Mouse (Mus musculus) cerebellum, adult 2 months (tissue): Measurements from ENCODE around the gene Myadml2. TPM values are rescaled to one million over a fixed set of nuclear protein-coding genes. Genes with fewer than 3 reads are reported as not detected.

Experiments used
- DNase-seq, 2 experiments: peaks; one replicate each; pipeline ENCODE4 v3.0.0; 2021
- H3K27ac ChIP-seq: fragments of 200-500 bp; 2 replicates; pipeline ENCODE4 v1.5.1; 2012; ENCODE audit warnings: low read length, control low read depth, inconsistent platforms; ENCODE audit not compliant: insufficient read depth
- H3K27me3 ChIP-seq: fragments of 200-500 bp; 2 replicates; pipeline ENCODE4 v1.6.1; 2012; ENCODE audit warnings: inconsistent platforms, mild to moderate bottlenecking, low read length, moderate library complexity; ENCODE audit not compliant: control insufficient read depth, insufficient read depth
- H3K4me1 ChIP-seq: fragments of 200-500 bp; 2 replicates; pipeline ENCODE4 v1.6.1; 2011; ENCODE audit warnings: low read length; ENCODE audit not compliant: control insufficient read depth, insufficient read depth
- H3K4me3 ChIP-seq: fragments of 200-500 bp; replicated peaks from 2 replicates; pipeline ENCODE3; 2011; ENCODE audit warnings: mild to moderate bottlenecking, low read depth, low read length, control low read depth; ENCODE audit not compliant: insufficient read depth
- CTCF ChIP-seq: fragments of 200-500 bp; IDR thresholded peaks from 2 replicates; pipeline ENCODE4 v1.5.1; 2011; ENCODE audit warnings: low read depth, mild to moderate bottlenecking, control low read depth, low read length, moderate library complexity, borderline replicate concordance; ENCODE audit not compliant: insufficient read depth
- POLR2A ChIP-seq: fragments of 200-500 bp; IDR thresholded peaks from 2 replicates; pipeline ENCODE4 v1.6.1; 2011; ENCODE audit warnings: low read length, control low read depth, borderline replicate concordance; ENCODE audit not compliant: insufficient read depth
- WGBS: fragments of 180-500 bp; shearing (Covaris S2); methylation state at CpG from one replicate; pipeline ENCODE4 v1.1.7; 2018; 5-methylcytosine and 5-hydroxymethylcytosine counted together
- polyA plus RNA-seq: library from polyadenylated mRNA; depleted of rRNA; stranded (reverse); fragments of >200 nt; gene quantifications from 2 replicates; pipeline ENCODE4 v1.2.3, GENCODE M21; 2012

The Myadml2 gene
- polyA plus RNA-seq, 1 experiment = 4.5 TPM

DNA sequence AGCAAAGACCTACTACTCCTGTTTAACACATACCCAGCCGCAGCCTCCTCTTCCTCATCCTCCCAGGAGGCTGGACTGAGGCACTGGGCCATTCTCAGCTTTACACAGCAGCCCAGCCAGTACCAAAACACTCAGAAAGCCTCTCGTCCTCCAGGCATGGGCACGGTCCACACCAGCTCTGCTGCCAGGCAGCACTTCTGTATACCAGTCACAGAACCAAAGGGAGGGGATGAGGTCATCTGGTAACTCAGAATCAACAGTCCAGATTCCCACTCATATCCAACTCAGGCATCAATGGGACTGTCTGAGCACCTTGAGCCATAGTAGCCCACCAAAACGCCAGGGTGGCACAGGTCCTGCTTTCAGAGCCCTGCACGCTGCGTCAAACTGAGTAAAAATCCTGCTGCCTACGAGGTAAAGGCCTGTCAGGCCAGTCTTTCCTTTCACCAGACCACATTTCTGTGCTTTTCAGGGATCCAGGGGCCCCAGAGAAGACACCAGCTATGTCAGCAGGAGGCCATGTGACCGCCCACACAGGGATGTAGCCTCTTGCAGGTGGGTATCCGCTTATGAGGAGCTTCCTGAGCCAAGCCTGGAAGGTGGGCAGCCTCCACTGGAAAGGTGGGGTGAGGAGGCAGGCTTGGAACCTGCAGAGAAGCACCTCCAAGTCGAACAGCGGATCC is 21.0 kb downstream of the Myadml2 start:
- no peak overlapping the region for H3K4me3 ChIP-seq
- no peaks in the 10 kb centered on the region for H3K27me3 ChIP-seq
- no peak for DNase-seq
- TF ChIP-seq POLR2A (no peak), CTCF (no peak)
- no peak overlapping the region for H3K27ac ChIP-seq
- H3K4me1 ChIP-seq = peaks cover 24% of the 10 kb centered on the region
- WGBS = 77% methylated on average over 11 of the region's 11 CpGs

DNA sequence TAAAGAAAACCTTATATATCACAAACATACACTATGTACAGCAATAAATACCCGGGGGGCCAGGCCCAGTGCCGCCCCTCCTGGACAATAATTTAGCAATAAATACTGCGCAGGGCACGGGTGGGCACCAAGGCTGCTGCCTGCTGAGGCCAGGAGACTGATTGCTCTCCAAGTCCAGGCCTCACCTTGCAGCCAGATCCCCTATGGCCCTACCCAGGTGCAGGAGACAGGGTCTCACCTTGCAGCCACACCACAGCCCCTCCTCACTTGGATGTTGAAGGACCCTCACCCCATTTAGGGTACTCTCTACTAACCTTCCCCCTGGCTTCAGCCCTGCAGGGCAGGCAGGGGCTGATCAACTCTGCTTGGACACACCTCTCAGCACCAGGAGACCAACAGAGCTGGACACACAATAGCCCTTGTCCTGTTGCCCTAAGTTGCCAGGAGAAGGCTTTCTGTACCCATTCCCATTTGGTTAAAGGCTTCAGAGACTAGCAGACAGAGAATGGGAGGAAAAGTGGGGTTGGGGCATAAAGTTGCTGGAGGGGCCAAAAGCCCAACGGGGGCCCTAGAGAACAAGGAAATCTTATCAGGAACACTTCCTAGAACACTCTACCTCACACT is 22.7 kb downstream of the Myadml2 start, which contains the start of gene Sirt7:
TSS of gene Sirt7 (minus strand) at position 89 of the 624 bp plus-strand sequence.
- WGBS = 15% methylated on average over 5 of the region's 5 CpGs
- Histone ChIP-seq H3K27ac (peak within 1 kb of the TSS; percentile 79), H3K27me3 (no peaks in the 10 kb centered on the region), H3K4me3 (peak within 1 kb of the TSS; percentile 66), H3K4me1 (peaks cover 16% of the 10 kb centered on the region)
- TF ChIP-seq CTCF (no peak), POLR2A (no peak)
- no peak for DNase-seq

- Histone ChIP-seq H3K4me3 (peak overlapping the region; percentile 66), H3K27me3 (no peaks in the 10 kb centered on the region), H3K27ac (no peak overlapping the region; the same call in 1 of the 2 replicates), H3K4me1 (peaks cover 11% of the 10 kb centered on the region)
- no peak for TF ChIP-seq CTCF
- TF ChIP-seq POLR2A = peak; percentile 80
- DNase-seq = peak; percentile 84 to 86
- WGBS = under 1% methylated on average over 53 of the region's 53 CpGs
Measured at GRCm38 (mm10) chr11:120624680-120625111, 23.3 kb downstream of the Myadml2 start.

GRCm38 (mm10) chr11:120623961-120624679 is 23.8 kb downstream of the Myadml2 start:
- peak; percentile 58 to 60 for DNase-seq
- WGBS = 14% methylated on average over 28 of the region's 30 CpGs
- Histone ChIP-seq H3K4me3 (peak overlapping the region; percentile 66), H3K27me3 (no peaks in the 10 kb centered on the region), H3K27ac (no peak overlapping the region), H3K4me1 (peaks cover 7% of the 10 kb centered on the region; the same call in 1 of the 2 replicates)
- TF ChIP-seq POLR2A (no peak), CTCF (peak; percentile 59)

DNA sequence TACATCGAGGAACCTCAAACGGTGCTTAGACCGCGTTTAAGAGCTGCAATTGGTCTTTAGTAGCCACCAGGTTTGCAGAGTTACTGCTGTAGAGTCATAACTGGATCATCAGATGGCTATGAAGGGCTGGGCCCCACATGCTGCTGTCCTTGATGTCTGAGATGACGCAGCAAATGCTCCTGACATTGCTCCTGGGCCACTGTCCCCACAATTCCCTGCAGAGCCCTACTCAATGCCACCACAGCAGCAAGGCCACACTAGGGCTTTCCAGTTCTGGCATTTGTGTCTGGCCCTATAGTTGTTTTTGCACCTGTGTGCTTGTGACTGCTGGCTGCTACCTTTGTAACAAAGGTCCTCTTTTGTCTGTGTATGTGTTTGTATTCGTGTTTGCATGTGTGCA is 25.2 kb downstream of the Myadml2 start:
- DNase-seq = no peak
- Histone ChIP-seq H3K4me3 (no peak overlapping the region), H3K27ac (no peak overlapping the region), H3K27me3 (no peaks in the 10 kb centered on the region), H3K4me1 (peaks cover 7% of the 10 kb centered on the region; the same call in 1 of the 2 replicates)
- no peak for TF ChIP-seq CTCF
- no peak for TF ChIP-seq POLR2A
- WGBS = 90% methylated on average over 6 of the region's 6 CpGs

- Histone ChIP-seq H3K4me3 (no peak overlapping the region), H3K27me3 (no peaks in the 10 kb centered on the region), H3K4me1 (peaks cover 15% of the 10 kb centered on the region), H3K27ac (no peak overlapping the region)
- 91% methylated on average over 14 of the region's 14 CpGs for WGBS
- no peak for DNase-seq
- TF ChIP-seq POLR2A (no peak), CTCF (no peak)
Measured at GRCm38 (mm10) chr11:120620195-120620594, 27.8 kb downstream of the Myadml2 start.

- TF ChIP-seq POLR2A (no peak), CTCF (no peak)
- Histone ChIP-seq H3K27me3 (no peaks in the 10 kb centered on the region), H3K27ac (no peak overlapping the region), H3K4me1 (peaks cover 19% of the 10 kb centered on the region), H3K4me3 (no peak overlapping the region)
- peak in 1 of 2 experiments; percentile 27 for DNase-seq
- WGBS = 89% methylated on average over 25 of the region's 25 CpGs
Measured at GRCm38 (mm10) chr11:120618619-120619535, 29.1 kb downstream of the Myadml2 start.
